Mouse (Mus musculus) intestine, embryonic 14.5 days (tissue): ENCODE results near the gene Sspo. TPM values are rescaled to one million over a fixed set of nuclear protein-coding genes. Genes with fewer than 3 reads are reported as not detected.

Source experiments
- ATAC-seq: fragments of 200-750 bp; cut with Nextera tagmentation; replicated peaks from 2 replicates; pipeline ENCODE4 v1.8.0; 2017; ENCODE audit warnings: low read depth, moderate number of reproducible peaks, moderate TSS enrichment, moderate library complexity; ENCODE audit not compliant: low FRiP score, low TSS enrichment
- DNase-seq: peaks from one replicate; pipeline ENCODE4 v3.0.0-alpha.2; 2018; ENCODE audit warnings: low spot score
- H3K27ac ChIP-seq: fragments of 300-500 bp; sonication (generic); 2 replicates; pipeline ENCODE4 v1.5.1; 2014; ENCODE audit warnings: low read depth, mild to moderate bottlenecking, control low read depth
- H3K27me3 ChIP-seq: fragments of 300-500 bp; sonication (generic); replicated peaks from 2 replicates; pipeline ENCODE4 v1.6.1; 2014; ENCODE audit warnings: low read length, control low read depth; ENCODE audit not compliant: control insufficient read depth, insufficient read depth
- H3K36me3 ChIP-seq: fragments of 300-500 bp; sonication (generic); 2 replicates; pipeline ENCODE4 v1.6.1; 2014; ENCODE audit warnings: low read length, control low read depth; ENCODE audit not compliant: control insufficient read depth, insufficient read depth
- H3K4me1 ChIP-seq: fragments of 300-500 bp; sonication (generic); replicated peaks from 2 replicates; pipeline ENCODE4 v1.6.1; 2014; ENCODE audit warnings: low read length, control low read depth, mixed read lengths; ENCODE audit not compliant: control insufficient read depth, insufficient read depth
- H3K4me2 ChIP-seq: fragments of 300-500 bp; sonication (generic); 2 replicates; pipeline ENCODE4 v1.6.1; 2014; ENCODE audit warnings: low read length
- H3K4me3 ChIP-seq: fragments of 300-500 bp; sonication (generic); 2 replicates; pipeline ENCODE4 v1.5.1; 2014; ENCODE audit warnings: low read depth, low read length, control low read depth, mixed read lengths
- H3K9ac ChIP-seq: fragments of 300-500 bp; sonication (generic); 2 replicates; pipeline ENCODE4 v1.6.1; 2014; ENCODE audit warnings: mild to moderate bottlenecking, low read length
- H3K9me3 ChIP-seq: fragments of 300-500 bp; sonication (generic); 2 replicates; pipeline ENCODE4 v1.6.1; 2016; ENCODE audit warnings: low read length, control low read depth; ENCODE audit not compliant: control insufficient read depth
- WGBS: fragments of 180-500 bp; shearing (Covaris S2); extraction: QIAGEN DNeasy Blood & Tissue Kit; methylation state at CpG from one replicate; pipeline ENCODE4 v1.1.7; 2014; 5-methylcytosine and 5-hydroxymethylcytosine counted together
- microRNA-seq: library from miRNA; unstranded; fragments of <30 nt; microRNA quantifications from one replicate; pipeline ENCODE4, GENCODE M21; 2016
- polyA plus RNA-seq: library from polyadenylated mRNA; unstranded; fragments of >200 nt; fragmentation: Nextera tagmentation; extraction: Ambion mirVana; gene quantifications from 2 replicates; pipeline ENCODE4 v1.2.1, GENCODE M21; 2014

Gene Sspo
- polyA plus RNA-seq, 1 experiment from 2014 or later = 0.32 TPM

- 75% methylated on average over 5 of the region's 5 CpGs for WGBS
- Histone ChIP-seq H3K27me3 (no peaks in the 10 kb centered on the region), H3K4me1 (no peaks in the 10 kb centered on the region), H3K27ac (no peak overlapping the region), H3K36me3 (0 out of 2 replicates have a peak, but pooled peaks cover 5% of the 10 kb centered on the region), H3K4me3 (no peak overlapping the region), H3K4me2 (no peak overlapping the region), H3K9me3 (no peaks in the 10 kb centered on the region), H3K9ac (no peak overlapping the region)
- ATAC-seq (no peak), DNase-seq (no peak)
These were observed 97.2 kb downstream of the Sspo start for GRCm38 (mm10) chr6:48545251-48545650.

GRCm38 (mm10) chr6:48546271-48546670 is 98.2 kb downstream of the Sspo start:
- 58% methylated on average over 1 of the region's 1 CpGs for WGBS
- Histone ChIP-seq H3K27me3 (no peaks in the 10 kb centered on the region), H3K36me3 (no peaks in the 10 kb centered on the region), H3K9ac (no peak overlapping the region), H3K27ac (no peak overlapping the region), H3K9me3 (no peaks in the 10 kb centered on the region), H3K4me3 (no peak overlapping the region), H3K4me2 (no peak overlapping the region), H3K4me1 (no peaks in the 10 kb centered on the region)
- ATAC-seq (no peak), DNase-seq (no peak)

GRCm38 (mm10) chr6:48546858-48547257 is 98.8 kb downstream of the Sspo start:
- Histone ChIP-seq H3K27ac (no peak overlapping the region), H3K9me3 (no peaks in the 10 kb centered on the region), H3K4me2 (no peak overlapping the region), H3K27me3 (no peaks in the 10 kb centered on the region), H3K4me1 (no peaks in the 10 kb centered on the region), H3K9ac (no peak overlapping the region), H3K4me3 (no peak overlapping the region), H3K36me3 (no peaks in the 10 kb centered on the region)
- 47% methylated on average over 4 of the region's 4 CpGs for WGBS
- DNase-seq (no peak), ATAC-seq (no peak)

- no peak for DNase-seq
- no peaks in the 10 kb centered on the region for H3K27me3 ChIP-seq
- H3K4me2 ChIP-seq = no peak overlapping the region
- H3K9ac ChIP-seq = no peak overlapping the region
- no peaks in the 10 kb centered on the region for H3K4me1 ChIP-seq
- WGBS = 78% methylated on average over 6 of the region's 6 CpGs
- no peaks in the 10 kb centered on the region for H3K9me3 ChIP-seq
- no peaks in the 10 kb centered on the region for H3K36me3 ChIP-seq
- no peak overlapping the region for H3K4me3 ChIP-seq
- H3K27ac ChIP-seq = no peak overlapping the region
- no peak for ATAC-seq
These were observed 100.3 kb downstream of the Sspo start for GRCm38 (mm10) chr6:48548314-48548713.

Small RNA genes lying within 50 kb of the gene (microRNA-seq; reads per million reads assigned to microRNA genes)
- not detected for gene Gm24325

Other genes with a start within 250 kb of the Sspo start
- gene Krba1, start 52.6 kb upstream of the Sspo start, polyA plus RNA-seq = 19.6 and 20.7 TPM in 2 replicates
- gene Zfp467, start 2.4 kb upstream of the Sspo start, polyA plus RNA-seq = 22.4 and 23.1 TPM in 2 replicates
- 25.0 and 29.2 TPM in 2 replicates for gene Atp6v0e2, start 89.4 kb downstream of the Sspo start, polyA plus RNA-seq
- 6.7 and 7.7 TPM in 2 replicates for gene Lrrc61, start 106.6 kb downstream of the Sspo start, polyA plus RNA-seq
- gene Rarres2, start 124.6 kb downstream of the Sspo start, polyA plus RNA-seq = 69.7 and 73.9 TPM in 2 replicates
- not detected in 2 replicates for gene Gm45021, start 141.4 kb downstream of the Sspo start, polyA plus RNA-seq
- 28.4 and 29.5 TPM in 2 replicates for gene Repin1, start 145.7 kb downstream of the Sspo start, polyA plus RNA-seq
- not detected in 2 replicates for gene Gm44965, start 145.7 kb downstream of the Sspo start, polyA plus RNA-seq
- 7.4 and 8.3 TPM in 2 replicates for gene Zfp775, start 153.8 kb downstream of the Sspo start, polyA plus RNA-seq
- gene AI854703, start 178.5 kb downstream of the Sspo start, polyA plus RNA-seq = 0.70 and 1.0 TPM in 2 replicates
- gene Gimap8, start 199.0 kb downstream of the Sspo start, polyA plus RNA-seq = 0.73 and 0.77 TPM in 2 replicates
- 14.1 and 15.9 TPM in 2 replicates for gene Gimap9, start 227.9 kb downstream of the Sspo start, polyA plus RNA-seq
- 18.3 and 19.1 TPM in 2 replicates for gene Gimap4, start 236.3 kb downstream of the Sspo start, polyA plus RNA-seq